Mouse (Mus musculus) kidney, postnatal 4 days (tissue): ENCODE data around the gene Adgrf2.

Source experiments
- DNase-seq, 2 experiments: peaks; one replicate each; pipeline ENCODE4 v3.0.0; 2021; ENCODE audit warnings: mixed read lengths in 2 of 2

Adgrf2 gene

DNA sequence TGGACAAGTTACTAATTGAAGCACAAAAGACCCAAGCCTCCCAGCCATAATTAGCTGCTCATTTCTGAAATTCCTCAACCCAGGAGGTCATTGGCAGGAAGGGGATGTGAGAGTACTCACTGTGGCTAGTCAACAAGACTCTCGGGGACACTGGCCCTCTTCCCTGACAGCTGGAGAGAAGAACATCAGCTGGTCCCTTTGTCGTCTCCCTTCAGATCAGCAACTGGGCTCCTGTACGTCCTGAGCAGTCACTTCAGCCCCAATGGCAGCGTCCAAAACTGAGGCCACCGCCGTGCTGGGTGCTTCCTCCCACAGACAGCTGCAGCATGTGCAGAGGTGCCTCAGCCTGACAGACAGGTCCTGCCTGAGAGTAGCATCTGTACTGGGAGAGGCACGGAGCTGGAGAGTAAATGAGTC, at the start of gene Adgrf2:
Adgrf2 (minus strand) TSS at position 379 of the 417 bp plus-strand sequence.
- peak; percentile 41 to 53 for DNase-seq

DNA sequence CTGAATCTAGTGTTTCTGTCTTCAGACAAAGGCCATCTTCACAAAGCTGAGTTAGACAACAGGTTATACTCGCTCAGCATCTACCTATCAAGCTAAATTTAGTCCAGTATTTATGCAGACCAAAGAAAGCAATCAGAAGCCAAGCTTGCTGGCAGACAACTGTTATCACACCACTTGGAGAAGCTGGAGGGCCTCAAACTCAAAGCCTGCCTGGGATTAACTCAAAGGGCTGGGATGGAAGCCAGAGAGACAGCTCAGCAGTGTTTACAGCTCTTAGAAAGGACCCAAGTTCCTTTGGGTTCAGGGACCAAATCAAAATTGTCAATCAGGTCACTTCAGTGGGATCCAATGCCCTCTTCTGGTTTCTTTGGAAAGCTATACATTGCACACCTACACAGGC, 48.8 kb upstream of the Adgrf2 start:
- DNase-seq: peak in 1 of 2 experiments; percentile 5

DNA sequence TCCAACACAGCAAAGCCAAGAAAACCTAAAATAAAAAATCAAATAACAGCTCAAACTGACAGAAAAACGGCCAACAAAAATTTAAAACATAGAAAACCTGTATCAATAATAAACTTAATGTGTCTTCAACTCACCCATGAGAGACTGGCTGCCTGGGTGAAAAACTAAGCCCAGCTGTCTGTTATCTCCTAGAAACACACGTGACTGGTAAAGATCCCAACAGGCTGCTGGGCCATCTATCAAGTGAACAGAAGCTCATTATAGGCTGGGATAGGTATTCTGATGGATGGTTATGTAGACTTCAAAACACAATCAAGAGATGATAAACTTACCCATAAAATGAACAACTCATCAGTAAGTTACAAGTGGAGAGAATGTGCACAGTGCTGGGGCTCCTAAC, 47.7 kb upstream of the Adgrf2 start:
- DNase-seq: no peak

DNA sequence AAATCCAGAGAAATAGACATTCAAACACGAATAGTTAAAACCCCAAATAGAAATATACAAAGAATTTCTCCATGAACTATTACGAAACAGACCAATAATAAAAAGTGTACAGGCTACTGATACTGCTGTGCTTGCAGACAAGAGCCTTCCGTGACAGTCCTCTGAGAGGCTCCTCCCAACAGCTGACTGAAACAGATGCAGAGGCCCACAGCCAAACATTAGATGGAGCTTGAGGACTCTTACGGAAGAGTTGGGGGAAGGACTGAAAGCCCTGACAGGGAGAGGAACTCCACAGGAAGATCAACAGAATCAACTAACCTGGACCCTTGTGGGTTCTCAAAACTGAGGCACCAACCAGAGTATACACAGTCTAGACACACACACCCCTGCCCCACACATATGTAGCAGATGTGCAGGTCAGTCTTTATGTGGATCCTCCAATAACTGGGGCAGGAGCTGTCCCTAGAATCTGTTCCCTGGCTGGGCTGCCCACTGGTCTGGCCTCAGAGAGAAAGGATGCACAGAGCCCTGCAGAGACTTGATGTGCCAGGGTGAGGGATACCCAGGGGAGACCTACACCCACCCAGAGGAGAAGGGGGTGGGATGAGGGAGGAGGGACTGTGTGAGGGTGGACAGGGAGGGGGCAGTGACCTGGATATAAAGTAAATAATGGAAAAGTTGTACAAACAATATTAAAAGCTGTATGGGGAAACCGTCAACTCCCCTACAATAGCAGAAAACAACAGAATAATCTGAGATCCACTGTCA, 46.9 kb upstream of the Adgrf2 start:
- DNase-seq: peak; percentile 8 to 27

DNA sequence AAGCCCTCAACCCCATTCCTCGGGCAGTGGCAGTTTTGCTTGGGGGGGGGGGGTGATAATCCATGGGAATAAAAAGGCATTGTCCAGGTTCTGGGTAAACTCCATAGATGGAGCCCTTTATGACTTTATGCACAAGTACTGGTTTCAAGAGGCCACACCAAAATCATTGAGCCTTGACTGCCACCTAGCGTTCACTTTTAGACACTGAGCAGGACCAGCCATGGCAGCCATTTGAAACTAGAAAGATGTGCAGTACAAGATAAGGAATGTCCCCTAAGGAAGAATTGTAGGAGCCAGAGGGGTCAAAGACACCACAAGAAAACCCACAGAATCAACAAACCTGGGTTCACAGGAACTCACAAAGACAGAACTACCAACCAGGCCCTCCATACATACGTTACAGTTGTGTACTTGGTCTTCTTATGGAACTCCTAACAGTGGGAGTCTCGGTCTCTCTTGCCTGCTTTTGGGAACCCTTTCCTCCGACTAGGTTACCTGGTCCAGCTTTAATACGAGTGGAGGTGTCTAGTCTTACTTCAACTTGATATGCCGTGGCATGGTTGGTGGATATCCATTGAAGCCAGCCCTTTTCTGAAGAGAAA, 40.3 kb upstream of the Adgrf2 start:
- DNase-seq: peak; percentile 76 to 81

DNA sequence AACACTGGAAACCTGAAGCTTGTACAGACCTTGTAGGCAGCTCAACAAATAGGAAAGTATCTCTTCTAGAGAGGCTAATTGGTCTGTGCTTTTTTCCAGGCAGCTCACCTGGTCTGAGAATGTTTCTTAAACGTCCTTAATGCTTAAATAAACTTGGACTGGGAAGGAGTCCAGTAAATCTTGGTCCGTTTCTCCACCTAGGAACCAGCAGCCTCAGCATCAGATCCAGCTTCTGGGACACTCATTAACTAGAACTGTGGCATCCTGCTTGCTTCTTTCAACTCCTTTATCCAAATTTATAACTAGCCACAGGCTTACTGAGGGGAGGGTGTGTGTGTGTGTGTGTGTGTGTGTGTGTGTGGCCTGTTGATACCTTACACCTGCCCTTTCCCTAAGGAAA, 11.8 kb upstream of the Adgrf2 start:
- DNase-seq: no peak

DNA sequence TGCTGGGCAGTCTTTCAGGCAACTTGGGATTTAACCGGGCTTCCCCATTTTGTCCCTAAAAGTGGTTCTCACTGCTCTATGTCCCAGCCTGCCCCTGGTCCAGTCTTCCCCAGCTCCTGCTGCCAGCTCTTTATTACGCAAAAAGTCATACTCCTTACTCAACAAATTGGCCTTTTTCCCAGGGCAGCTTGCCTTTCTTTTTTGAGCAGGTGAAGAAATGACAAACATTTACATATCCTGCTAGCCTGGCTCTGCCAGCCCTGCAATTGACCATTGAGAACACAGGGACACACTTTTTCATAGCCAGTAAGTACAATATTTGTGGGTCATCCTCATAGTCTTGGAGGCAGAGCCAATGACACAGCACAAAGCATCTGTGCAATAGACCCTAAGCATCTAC, 10.2 kb upstream of the Adgrf2 start:
- DNase-seq: no peak

DNA sequence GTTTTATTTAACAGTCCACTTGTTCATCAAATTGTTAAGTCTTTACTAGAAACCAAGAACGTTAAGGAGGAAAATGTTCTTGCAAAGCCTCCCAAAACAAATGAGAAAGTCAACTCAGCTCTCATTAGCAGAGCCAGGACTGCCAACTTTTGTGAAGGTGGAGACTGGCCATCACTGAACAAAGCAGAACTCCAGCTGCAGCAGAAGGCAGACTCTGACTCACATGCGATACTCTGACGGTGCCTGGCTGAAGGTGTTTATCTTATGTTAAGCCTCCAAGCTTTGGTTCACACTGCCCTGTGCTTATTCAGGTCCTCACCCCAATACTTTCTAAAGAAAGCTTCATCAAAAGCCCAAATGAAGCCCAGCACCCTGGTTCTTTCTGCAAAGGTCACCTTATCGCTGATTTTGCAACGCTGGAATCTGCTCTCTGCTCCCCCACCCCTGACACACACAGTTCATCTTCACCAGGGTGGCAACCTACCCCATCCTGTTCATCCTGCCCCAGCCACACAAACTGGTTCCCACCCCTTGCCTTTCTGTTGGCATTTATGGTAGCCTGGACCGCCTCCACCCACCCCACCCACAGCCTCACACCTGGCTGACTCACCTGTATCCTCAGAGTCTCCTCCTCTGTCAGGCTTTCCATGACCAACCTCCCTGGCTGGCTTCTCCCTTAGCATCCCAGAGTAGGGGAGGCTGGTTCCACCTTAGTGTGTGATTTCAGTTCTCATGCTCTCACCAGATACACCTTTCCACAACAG, 3.9 kb upstream of the Adgrf2 start:
- no peak for DNase-seq

DNA sequence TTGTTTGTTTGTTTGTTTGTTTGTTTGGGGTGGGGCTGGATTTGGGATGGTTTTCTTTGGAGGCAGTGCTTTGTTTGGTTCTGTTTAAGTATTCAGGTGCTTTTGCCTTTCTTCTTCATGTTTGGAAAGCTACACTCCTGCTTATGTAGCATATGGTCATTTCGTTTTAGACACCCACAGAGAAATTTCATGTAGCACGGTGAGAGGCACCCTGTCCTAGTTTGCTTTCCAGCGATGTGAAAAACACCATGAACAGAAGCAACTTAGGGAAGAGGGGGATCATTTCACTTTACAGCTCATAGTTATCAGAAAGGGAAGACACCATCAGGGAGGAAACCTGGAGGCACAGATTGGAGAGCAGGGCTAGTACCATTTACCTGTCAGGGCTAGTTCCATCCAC, 844 bp upstream of the Adgrf2 start:
- no peak for DNase-seq

DNA sequence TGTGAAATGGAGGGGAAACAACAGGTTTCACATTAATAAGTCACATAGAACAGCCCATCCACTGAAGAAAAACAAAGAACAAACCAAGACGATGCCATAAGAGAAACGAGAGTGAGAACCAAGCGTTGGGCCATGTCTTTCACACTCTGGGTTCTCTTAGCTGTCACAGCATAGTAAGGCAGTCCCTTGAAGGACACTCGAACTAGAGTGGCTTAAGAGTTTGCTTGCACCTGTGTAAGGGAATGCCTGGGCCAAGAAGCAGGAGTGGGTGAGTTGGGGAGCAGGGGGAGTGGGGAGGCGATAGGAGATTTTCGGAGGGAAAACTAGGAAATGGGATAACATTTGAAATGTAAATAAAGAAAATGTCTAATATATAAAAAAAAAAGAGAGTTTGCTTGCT, 3.2 kb downstream of the Adgrf2 start:
- DNase-seq: no peak

DNA sequence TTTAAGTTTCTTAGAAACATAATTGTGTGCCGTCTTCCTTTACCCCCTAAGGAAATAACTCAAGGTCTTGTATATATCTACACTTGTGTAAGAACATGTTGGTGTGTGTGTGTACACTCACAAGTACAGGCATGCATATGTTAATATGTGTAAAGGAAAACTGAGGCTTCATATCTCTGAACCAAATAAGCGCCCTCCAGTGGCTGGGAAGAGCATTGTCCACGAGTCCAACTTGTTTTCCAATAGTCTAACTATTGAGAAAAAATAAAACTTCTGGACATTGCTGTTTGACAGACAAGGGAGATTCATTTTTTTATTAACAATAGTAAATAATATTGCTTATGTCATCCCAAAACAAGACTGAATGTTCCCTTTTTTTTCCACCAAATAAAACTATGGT, 24.8 kb downstream of the Adgrf2 start:
- DNase-seq: no peak

DNA sequence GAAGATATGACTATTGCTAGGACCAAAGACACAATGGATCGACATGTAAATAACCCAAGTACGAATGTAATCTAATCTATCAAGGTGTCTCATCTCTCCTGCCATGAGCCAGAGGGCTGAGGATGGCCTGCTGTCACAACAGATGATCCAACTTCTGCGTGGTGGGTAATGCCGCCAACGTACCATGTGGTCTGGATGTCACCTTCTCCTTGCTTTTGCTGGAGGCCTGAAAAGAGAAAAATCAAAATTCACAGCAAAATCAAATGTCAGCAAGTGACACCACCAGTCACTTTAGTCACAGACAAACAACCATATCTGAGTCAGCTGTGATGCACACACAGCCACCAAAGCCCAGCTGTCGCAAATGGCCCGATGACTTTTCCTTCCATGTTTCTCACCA, 27.0 kb downstream of the Adgrf2 start:
- no peak for DNase-seq

DNA sequence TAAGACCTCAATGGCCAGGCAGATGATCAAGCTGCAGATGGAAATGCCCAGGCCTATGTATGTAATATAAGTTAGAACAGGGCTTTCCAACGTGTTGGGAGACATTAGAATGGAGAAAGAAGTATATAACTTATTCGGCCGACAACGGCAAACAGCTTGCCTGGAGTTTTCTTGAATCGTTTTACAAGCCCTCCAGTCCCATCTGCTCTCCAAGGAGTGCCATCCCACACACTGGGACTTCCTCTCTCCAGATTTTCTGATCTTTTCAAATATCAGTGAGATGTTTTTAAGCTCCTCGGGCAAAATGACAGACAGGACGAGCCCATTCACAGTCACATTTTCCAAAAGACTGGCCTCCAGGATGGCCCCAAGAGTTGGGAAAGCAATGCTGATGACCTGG, 31.3 kb downstream of the Adgrf2 start:
- no peak for DNase-seq

DNA sequence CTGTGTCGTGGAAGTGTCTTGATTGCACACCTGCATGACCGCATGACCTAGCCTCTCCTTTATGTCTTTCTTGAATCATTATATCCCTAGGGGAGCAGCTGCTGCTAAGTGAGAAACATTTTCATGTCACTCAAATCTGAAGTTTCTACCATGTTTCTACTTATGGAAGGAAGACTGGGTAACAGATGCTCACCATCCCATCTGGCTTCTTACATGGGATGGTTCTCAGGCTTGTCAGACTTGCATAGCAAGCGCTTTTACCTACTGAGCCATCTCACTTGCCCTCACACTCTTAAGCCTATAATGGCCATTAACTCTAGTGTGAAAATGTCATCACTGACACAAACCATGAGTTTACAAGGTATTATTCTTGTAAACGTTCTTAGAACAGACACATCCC, 36.4 kb downstream of the Adgrf2 start:
- no peak for DNase-seq

DNA sequence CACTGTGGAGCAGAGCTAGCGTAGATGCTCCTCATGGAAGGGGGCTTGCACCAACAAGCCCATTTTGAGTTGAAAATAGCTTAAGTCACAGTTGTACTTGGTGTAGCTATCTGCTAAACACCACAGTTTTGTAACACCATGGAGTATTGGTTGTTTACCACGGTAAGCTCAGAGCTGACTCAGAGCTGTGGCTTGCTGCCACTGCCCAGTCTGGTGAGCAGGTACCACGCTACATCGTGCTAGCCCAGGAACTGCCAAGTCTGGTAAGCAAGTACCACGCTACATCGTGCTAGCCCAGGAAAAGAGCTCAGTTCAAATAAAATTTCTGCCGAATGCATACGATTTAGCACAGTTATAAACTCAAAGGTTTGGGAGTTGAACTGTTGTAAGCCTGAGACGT, 39.8 kb downstream of the Adgrf2 start:
- DNase-seq: no peak

DNA sequence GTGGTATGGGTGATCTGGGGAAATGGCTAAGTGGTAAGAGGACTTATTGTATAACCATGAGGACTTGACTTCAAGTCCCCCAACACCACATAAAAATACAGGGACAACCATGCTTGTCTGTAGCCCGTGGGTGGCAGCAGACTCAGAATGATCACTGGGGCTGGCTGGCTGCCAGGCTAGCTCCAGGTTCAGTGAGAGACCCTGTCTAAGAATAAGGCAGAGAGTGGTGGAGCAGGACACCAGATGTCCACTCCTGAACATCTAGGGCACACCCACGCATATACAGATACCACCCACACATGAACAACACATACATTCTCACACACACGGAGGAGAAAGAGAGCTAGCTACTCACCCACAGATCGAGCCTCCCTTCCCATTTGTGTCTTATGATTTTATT, 47.2 kb downstream of the Adgrf2 start:
- peak; percentile 13 to 21 for DNase-seq

DNA sequence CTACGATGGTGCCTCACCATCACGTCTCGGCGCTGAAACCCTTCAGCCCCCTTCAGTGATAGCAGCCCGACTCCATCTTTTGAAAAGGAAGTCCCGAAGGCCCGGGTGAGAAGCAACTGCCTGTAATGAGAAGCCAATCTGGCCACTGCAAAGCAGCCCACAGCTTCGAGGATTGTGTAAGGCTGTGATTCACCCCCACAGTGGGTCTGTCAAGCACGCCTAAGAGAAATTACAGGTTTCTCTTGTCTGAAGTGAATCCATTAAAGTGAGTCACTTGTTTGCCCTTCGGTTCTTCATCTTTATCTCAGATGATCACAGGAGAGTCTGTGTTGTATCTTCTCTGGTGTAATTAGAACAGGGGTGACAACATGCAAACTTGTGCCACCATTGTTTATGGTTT, 49.8 kb downstream of the Adgrf2 start, which contains the start of gene Adgrf4:
Adgrf4 (minus strand) TSS at position 149 of the 400 bp plus-strand sequence.
- DNase-seq: no peak

DNA sequence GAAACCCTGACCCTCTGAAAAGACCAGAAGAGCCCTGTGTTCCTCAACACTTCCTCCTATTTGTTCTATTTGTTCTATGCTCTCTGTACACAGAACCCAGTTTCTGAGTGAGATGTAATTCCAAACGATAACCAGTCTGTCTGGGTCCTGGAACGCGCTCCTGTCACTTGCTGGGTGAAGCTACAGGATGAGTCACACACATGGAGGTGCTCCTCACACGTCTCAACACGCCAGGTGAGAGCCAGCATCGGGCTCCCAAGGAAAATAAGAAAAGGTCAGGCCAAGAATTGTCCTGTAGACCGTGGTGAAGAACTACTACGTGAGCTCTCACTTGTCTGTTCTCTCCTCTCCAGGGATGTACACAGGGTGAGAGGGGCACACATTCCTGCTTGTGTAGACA, 51.4 kb downstream of the Adgrf2 start:
- no peak for DNase-seq
